Mouse (Mus musculus) kidney, adult 2 months (tissue): ENCODE results near the gene Adamts17.

Experiments used
- CTCF ChIP-seq: fragments of 200-500 bp; conservative IDR thresholded peaks from 2 replicates; pipeline ENCODE4 v1.5.1; 2011; ENCODE audit warnings: low read depth, mild to moderate bottlenecking, control low read depth, low read length, moderate library complexity, mixed read lengths; ENCODE audit not compliant: insufficient read depth, insufficient read length
- POLR2A ChIP-seq: fragments of 200-500 bp; IDR thresholded peaks from one replicate; pipeline ENCODE4 v1.6.1; 2011; ENCODE audit warnings: low read depth, low read length, control low read depth

GRCm38 (mm10) chr7:66952921-66953320, 113.4 kb downstream of the Adamts17 start:
- TF ChIP-seq CTCF (no peak), POLR2A (no peak)
